In the genomic region with DNA sequence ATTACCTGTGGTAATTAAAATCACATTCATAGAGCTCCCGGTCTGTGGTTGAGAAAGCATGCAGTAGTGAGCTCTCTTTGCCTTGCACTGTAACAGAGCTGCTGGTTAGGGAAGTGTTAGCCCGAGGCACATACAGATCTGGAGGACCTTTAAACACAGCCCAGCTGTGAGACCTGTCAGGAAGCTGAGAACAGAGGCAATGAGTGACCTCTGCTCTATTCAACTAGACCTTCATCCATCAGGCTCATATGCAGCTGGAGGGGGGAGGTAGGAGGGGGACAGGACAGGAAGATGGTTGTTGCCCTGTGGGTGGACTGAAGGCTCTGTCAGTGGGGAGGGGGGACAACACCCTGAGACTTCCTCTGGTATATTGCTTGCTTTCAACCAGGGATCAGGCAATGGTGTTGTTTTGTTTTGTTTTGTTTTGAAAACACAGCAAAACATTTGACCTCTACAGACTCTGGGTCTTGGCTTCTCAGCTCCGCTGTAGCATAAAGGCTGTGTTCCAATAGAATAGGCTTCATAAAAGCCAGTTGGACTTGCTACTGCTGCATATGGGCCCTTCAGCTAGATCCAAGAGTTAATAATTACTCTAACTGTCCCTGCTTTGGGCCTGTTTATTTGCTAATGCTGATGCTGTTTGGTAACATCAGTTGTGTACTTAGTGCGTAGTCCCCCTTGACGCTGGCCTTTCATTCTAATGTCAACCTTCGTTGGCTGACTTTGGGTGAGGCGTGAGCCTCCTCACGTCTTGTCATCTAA, we compare ENCODE assay signal across 9 mouse cellular contexts. TPM values are rescaled to one million over a fixed set of nuclear protein-coding genes. Genes with fewer than 3 reads are reported as not detected.
DNase-seq lines count a peak whose midpoint lies in the region; ATAC-seq lines count a peak whose summit lies in the region.
"Had no signal": no experiment of that assay in that cellular context is flagged by ENCODE, and none has a peak within 500 bp of the region (broad histone marks: within the 10 kb centered on the region; RNA-seq: fewer than 3 reads in every experiment).

No protein-coding gene starts in this region.

- peak; percentile 68; the same call in 1 of the 2 replicates for ATAC-seq in embryonic facial prominence, embryonic 13.5 days (ENCODE audit: insufficient number of reproducible peaks, insufficient read depth, low FRiP score, low TSS enrichment, low read depth)
- no peak for ATAC-seq in neural tube, embryonic 11.5 days (ENCODE audit: insufficient read depth, low FRiP score, low TSS enrichment)

- peak overlapping the region; percentile 40 for H3K27ac ChIP-seq in embryonic facial prominence, embryonic 13.5 days
- no peak overlapping the region for H3K27ac ChIP-seq in neural tube, embryonic 11.5 days (ENCODE audit: low read depth, low read length)
- H3K27ac ChIP-seq: hindbrain, embryonic 15.5 days had no signal

- H3K9me3 ChIP-seq in embryonic facial prominence, embryonic 13.5 days = peaks cover 3% of the 10 kb centered on the region; the same call in 1 of the 2 replicates
- H3K9me3 ChIP-seq in neural tube, embryonic 11.5 days (ENCODE audit: control insufficient read depth, low read length) = no peaks in the 10 kb centered on the region
- H3K9me3 ChIP-seq: hindbrain, embryonic 15.5 days had no signal

- 57% methylated on average over 8 of the region's 8 CpGs for WGBS in embryonic facial prominence, embryonic 13.5 days
- WGBS in neural tube, embryonic 11.5 days = 70% methylated on average over 8 of the region's 8 CpGs

- no peaks in the 10 kb centered on the region for H3K27me3 ChIP-seq in embryonic facial prominence, embryonic 13.5 days
- no peaks in the 10 kb centered on the region for H3K27me3 ChIP-seq in neural tube, embryonic 11.5 days (ENCODE audit: control insufficient read depth, insufficient read depth, low read length)
- H3K27me3 ChIP-seq: hindbrain, embryonic 15.5 days had no signal

- peaks cover 26% of the 10 kb centered on the region for H3K4me1 ChIP-seq in embryonic facial prominence, embryonic 13.5 days
- H3K4me1 ChIP-seq in neural tube, embryonic 11.5 days (ENCODE audit: control insufficient read depth, insufficient read depth, low read length) = 0 out of 2 replicates have a peak, but pooled peaks cover 5% of the 10 kb centered on the region

- H3K9ac ChIP-seq in embryonic facial prominence, embryonic 13.5 days = no peak overlapping the region
- H3K9ac ChIP-seq in neural tube, embryonic 11.5 days (ENCODE audit: low read length) = no peak overlapping the region
- H3K9ac ChIP-seq: hindbrain, embryonic 15.5 days had no signal

- DNase-seq in kidney, adult 9 months = peak; percentile 13
- no peak for DNase-seq in kidney, adult 18-20 months
- DNase-seq in kidney, postnatal 10 days = peak; percentile 64
- peak; percentile 32 for DNase-seq in neural tube, embryonic 11.5 days (ENCODE audit: low spot score)
- DNase-seq in cerebellum, adult 18-20 months = no peak
- no peak for DNase-seq in right cerebral cortex, postnatal 25 days

- no peak overlapping the region for H3K4me3 ChIP-seq in embryonic facial prominence, embryonic 13.5 days
- H3K4me3 ChIP-seq in neural tube, embryonic 11.5 days (ENCODE audit: low read depth, low read length) = no peak overlapping the region
- H3K4me3 ChIP-seq: hindbrain, embryonic 15.5 days had no signal

- H3K36me3 ChIP-seq in embryonic facial prominence, embryonic 13.5 days = no peaks in the 10 kb centered on the region
- H3K36me3 ChIP-seq in neural tube, embryonic 11.5 days (ENCODE audit: control insufficient read depth, insufficient read depth, low read length) = no peaks in the 10 kb centered on the region
- H3K36me3 ChIP-seq: hindbrain, embryonic 15.5 days had no signal

- H3K4me2 ChIP-seq in embryonic facial prominence, embryonic 13.5 days = no peak overlapping the region
- H3K4me2 ChIP-seq in neural tube, embryonic 11.5 days (ENCODE audit: low read depth) = no peak overlapping the region

RNA-seq across cellular contexts. Expression of a gene that starts 9.6 kb away (rescaled TPM):
- not detected in 2 replicates for polyA plus RNA-seq in embryonic facial prominence, embryonic 13.5 days (2015; fragmentation: Nextera tagmentation; extraction: Ambion mirVana)
- not detected in 2 replicates for polyA plus RNA-seq in neural tube, embryonic 11.5 days (2014; fragmentation: Nextera tagmentation; extraction: Ambion mirVana)
- polyA plus RNA-seq: hindbrain, embryonic 15.5 days; small intestine, adult 2 months had no signal

Comparison
In these comparisons a context has a peak if more than half of its experiments do, and no peak if none do; other contexts are left out.
1. DNase-seq: peak in kidney, adult 9 months (single experiment), kidney, postnatal 10 days (single experiment) and neural tube, embryonic 11.5 days (single experiment); none in kidney, adult 18-20 months (single experiment), cerebellum, adult 18-20 months (0 of 2) and right cerebral cortex, postnatal 25 days (single experiment).